Mouse (Mus musculus) heart, adult 18-20 months (tissue): Measurements from ENCODE around the gene Znhit6. TPM values are rescaled to one million over a fixed set of nuclear protein-coding genes. Genes with fewer than 3 reads are reported as not detected.
A peak's percentile ranks its signal among the peaks of the same experiment; 100 is the strongest.

Experiments used
- DNase-seq, 2 experiments: peaks; one replicate each; pipeline ENCODE4 v3.0.0; 2021 to 2022; ENCODE audit warnings: mixed read lengths in 1 of 2
- total RNA-seq, 2 experiments: library from RNA; stranded (reverse); gene quantifications; 2 replicates each; pipeline ENCODE4 v1.2.3; 2021

The Znhit6 gene
- total RNA-seq, 2 experiments from 2014 or later: 12.8 to 16.0 TPM

DNA sequence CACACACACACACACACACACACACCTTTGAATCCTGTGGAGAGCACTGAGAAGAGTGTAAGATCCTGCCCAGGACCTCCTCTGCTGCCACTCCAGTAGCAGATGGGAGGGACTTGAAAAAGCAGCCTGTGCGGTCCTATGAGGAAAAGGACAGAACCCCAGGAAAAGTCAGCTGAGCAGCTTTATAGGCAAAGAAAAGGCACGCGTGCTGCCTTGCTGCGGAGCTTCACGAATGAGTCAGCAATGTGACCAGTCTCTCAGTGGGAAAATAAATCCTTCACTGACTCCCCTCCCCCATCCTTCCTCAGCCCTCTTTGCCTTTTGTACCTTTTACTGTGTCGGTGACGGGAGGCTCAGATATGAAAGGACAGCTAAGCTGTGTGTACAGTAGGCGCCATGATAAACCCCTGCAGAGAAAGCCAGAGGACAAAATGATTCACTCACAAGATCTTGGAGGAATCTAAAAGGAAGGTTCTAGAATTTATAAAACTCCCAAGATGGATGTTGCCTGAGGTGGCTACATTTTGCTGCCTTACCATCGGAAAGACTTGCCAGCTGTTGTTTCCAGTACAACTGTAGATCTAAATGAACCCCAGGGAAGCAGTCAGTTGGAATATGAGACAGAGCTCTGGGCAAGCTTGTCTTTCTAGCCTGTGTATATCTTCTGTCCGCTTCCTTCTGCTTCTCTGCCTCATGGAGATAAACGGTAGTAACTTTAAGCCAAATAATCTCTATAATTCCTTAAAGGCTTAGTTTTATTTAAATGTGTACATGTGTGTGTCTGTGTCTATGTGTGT is 26.6 kb downstream of the Znhit6 start:
- no peak for DNase-seq

GRCm38 (mm10) chr3:145605437-145606123 is 29.6 kb downstream of the Znhit6 start:
- DNase-seq: peak in 1 of 2 experiments; percentile 11

GRCm38 (mm10) chr3:145608320-145608719 is 32.3 kb downstream of the Znhit6 start:
- no peak for DNase-seq

- DNase-seq: no peak
Measured at GRCm38 (mm10) chr3:145612662-145613061, 36.7 kb downstream of the Znhit6 start.

DNA sequence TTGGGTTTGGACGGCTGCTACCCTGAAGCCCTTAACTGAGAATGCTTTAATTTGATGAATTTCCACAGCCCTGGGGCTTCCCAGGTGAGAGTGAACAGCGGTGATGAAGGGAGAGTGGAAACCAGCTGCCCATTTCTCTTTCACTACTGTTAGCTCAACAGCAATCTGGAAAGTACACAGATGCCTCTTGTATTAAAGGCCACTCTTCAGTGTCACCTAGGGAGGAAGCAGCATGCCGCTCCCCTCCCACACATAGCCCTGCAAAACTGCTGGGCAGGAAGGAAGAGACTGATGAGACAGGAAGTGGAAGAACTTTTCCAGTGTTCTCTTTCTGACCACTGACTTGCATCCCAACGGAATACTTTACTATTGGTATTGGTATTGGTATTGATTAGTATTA is 37.2 kb downstream of the Znhit6 start:
- DNase-seq: no peak

DNA sequence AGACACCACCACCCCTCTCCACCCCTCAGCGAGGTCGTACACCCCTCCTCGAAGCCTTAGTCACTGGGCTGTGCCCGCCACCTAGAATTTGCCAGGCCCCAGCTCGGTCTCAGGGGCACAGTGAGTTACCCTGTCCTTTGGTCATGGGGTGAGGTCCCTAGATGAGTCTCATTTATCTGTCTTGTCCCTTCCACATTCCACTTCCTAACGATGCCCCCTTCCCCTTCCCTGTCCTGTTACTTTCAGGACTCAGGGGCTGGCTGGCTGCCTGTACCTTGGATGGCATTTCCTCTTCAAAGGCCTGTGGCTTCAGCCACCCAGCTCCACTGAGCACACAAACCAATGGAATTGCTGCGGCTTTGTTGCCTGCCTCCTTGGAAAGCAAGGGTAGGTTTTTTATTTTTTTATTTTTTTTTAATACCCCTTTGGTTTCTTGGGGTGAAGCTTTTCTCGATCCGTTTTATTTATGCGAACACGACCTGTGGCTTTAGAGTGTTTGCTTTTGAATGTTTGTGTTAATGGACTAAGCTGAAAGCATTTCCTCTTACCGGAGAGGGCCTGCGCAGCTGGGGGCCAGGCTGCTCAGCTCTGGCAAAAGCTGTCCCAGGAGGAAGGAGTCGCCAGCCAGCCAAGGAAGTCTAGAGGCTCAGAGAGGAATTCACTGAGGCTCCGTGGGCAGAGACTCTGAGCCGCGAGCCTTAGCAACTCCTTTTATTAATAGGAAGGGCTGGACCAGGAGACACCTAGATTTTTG is 38.5 kb downstream of the Znhit6 start:
- peak; percentile 28 to 38 for DNase-seq

DNA sequence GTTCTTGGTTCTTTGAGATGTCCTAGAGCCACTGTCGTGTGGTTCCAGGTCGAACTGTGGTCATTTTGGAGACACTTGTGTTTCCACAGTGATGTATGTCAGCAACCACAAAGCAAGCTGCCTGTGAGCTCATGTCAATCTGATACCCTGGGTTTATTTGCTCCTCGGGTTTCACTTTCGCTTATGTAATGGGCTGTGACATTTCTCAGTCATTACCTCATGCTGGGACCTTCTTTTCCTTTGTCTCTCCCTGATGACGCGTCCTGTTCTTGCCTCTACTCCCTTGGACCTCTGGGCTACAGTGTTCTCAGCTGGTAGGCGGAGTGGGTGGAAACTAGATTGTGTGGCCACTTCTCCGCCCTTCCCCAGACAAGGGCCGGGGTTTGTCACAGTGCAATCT is 42.3 kb downstream of the Znhit6 start:
- no peak for DNase-seq

DNA sequence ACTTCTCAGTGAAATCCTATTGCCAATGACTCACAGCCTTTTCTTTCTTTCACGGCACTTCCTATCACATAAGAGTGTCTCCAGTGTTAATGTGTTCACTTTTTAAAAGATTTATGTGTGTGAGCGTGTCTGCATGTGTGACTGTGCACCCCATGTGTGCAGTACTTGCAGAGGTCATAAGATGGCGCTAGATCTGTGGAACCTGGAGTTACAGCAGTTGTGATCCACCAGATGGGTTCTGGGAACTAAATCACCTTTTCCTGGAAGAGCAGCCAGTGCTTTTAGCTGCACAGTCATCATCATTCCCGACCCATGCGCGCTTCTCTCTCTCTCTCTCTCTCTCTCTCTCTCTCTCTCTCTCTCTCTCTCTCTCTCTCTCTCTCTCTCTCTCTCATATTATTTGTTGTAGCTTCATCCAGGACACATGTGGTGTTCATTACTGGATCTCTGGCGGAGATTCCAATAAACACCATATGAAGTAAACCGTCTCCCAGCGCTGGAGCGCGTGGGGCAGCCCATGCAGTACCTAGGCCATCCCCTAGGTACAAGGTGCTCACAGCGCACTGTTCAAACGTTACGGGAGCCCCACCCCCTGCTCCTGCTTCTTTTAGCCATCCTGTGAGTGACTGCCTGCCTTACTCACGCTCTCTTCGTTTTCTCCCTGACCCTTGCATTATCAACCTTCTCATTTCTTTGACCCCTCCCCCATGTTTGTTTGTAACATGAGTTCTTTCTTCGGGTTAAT is 43.8 kb downstream of the Znhit6 start:
- no peak for DNase-seq

- DNase-seq: no peak
Measured at GRCm38 (mm10) chr3:145621209-145621608, 45.2 kb downstream of the Znhit6 start.

- DNase-seq: no peak
Measured at GRCm38 (mm10) chr3:145623047-145623446, 47.0 kb downstream of the Znhit6 start.

DNA sequence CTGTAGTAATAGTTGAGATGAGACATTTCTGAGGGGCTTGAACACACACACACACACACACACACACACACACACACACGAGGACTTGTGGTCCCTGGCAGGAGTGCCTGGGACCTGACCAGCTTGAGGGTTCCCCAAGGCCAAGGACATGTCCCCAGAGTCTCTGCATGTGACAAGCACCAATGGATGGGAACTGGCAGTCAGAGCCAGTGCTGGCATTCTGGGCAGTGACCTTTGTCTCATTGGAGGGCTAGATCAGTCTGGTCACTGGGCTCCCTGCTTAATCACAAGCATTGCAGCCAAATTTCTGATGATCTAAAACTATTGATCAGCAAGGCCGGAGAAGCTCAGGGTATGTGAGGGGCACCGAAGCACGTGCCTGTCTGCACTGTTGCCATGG is 48.8 kb downstream of the Znhit6 start:
- DNase-seq: peak; percentile 68 to 78

DNA sequence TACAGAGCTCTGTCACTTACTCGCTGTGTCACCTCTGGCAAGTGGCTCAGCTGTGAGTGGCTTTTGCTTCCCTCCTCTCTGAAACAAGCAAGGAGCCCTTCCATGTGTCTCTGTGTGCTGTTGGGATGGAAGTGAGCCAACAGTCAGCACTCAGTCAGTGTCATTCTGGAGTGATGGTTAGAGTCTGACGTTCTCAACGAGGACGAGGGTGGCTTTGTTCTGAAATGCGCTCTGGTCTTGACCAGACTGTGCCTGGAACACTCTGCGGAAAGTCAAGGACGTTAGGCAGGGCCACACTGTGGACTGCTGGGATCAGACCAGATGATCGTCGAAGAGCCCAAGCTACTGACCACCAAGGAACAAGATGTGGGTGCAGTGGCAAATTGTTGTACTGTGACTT is 49.5 kb downstream of the Znhit6 start:
- no peak for DNase-seq

- no peak for DNase-seq
Measured at GRCm38 (mm10) chr3:145626063-145626462, 50.1 kb downstream of the Znhit6 start.

DNA sequence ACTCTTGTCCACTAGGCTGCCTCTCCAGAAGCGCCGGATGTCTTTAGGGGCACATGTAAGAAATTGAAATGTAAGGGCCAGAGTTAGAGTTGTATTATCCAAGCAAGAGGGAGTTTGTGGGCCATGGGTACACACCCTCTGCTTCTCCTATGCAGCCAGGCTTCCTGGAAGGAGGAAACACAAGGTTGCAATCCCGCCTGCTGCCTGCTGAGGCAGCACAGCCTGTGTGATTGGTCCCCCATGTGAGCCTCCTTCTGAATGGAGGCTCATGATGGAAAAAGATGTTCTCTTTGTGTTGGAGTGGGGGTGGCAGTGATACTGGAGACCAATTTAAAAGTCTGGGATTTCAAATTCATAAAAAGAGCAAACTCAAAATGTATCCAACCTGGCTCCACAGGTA is 51.8 kb downstream of the Znhit6 start:
- DNase-seq: peak; percentile 29 to 58

- no peak for DNase-seq
Measured at GRCm38 (mm10) chr3:145628643-145629042, 52.6 kb downstream of the Znhit6 start.

- no peak for DNase-seq
Measured at GRCm38 (mm10) chr3:145632888-145633287, 56.9 kb downstream of the Znhit6 start.

GRCm38 (mm10) chr3:145634002-145634710 is 58.2 kb downstream of the Znhit6 start:
- no peak for DNase-seq

DNA sequence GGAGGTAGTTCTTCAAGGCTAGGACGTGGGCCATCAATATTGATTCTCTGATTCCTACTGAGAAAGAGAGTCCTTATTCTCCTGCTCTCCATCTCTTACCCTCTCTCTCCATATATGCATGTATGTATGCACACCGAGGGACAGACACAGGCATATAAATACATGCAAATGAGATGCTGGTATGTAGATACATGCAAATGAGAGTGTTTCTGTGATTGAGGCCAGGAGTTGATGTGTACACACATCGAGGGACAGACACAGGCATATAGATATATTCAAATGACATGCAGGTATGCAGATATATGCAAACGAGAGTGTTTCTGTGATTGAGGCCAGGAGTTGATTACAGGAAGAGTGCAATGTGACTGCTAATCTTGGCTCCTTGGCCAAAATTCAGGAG is 64.2 kb downstream of the Znhit6 start:
- DNase-seq: no peak

DNA sequence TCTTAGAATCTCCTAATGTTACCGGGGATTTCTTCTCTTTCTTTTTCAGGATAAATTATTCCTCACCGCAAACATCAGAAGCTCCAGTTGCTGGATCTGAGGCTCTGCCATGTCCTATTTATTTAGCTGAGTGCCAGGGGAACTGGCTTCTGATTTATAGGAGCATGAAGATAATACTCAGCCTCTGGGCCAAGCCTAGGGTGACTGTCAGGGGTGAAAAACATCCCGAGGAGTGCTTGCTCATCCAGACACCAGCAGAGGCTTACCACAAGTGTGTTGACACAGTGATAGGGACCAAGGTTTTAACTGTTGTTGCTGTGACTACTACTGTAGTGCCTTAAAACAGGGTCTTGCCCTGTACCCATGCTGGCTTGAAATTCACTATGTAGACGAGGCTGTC is 64.6 kb downstream of the Znhit6 start:
- DNase-seq: no peak

GRCm38 (mm10) chr3:145641036-145641685 is 65.2 kb downstream of the Znhit6 start:
- DNase-seq: no peak

- no peak for DNase-seq
Measured at GRCm38 (mm10) chr3:145641878-145642277, 65.9 kb downstream of the Znhit6 start.
